Mouse (Mus musculus): ENCODE measurements around the gene Glb1.

DNA sequence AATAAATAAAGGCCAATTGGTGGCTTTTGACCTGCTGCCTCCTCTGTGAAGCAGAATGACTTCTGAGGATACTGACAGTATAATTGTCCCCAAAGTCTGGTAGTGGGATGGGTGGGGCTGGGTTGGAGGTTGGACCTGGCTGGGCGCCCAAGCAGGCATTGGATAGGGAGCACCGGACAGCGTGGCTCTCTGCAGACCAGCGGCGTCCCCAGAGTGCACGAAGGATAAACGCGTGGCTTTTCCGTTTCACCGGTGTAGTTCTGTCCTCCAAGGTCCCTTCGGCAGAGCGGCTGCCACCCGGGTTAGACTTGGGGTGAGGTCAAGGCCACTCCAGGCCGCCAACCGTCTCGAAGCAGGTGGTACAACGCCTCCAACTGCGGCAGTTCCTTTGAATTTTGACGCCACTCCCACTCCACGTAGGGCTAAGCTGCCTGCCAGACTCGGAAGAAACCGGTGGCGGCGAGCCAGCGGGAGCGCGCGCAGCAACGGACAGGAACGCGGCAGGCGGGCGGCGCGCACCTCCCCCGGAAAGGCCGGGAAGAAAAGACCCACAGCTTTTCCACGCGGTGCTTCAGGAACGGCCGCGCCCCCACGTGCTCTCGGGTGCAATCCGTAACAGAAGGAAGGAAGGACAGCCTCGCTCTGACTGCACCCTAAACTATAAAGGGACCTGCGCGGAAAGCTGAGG lies 32.9 kb upstream of the Glb1 start:
- TF ChIP-seq CTCF (IDR thresholded peaks at IDR 0.05; ENCODE audit: low read depth) (no peak), EP300 (IDR thresholded peaks at IDR 0.05; ENCODE audit: low read depth) (no peak)
